Mouse (Mus musculus): ENCODE measurements at regions not wholly inside any gene's neighbourhood (a gene's known extent, or its start where the extent isn't known, plus 50 kb on each side); places are given as distances from the start of the nearest gene placed in this dataset.

- no peaks in the 10 kb centered on the region for H3K4me1 ChIP-seq
- no peaks in the 10 kb centered on the region for H3K36me3 ChIP-seq
- H3K9ac ChIP-seq: no peak overlapping the region
- H3K4me2 ChIP-seq: no peak overlapping the region
- no peak overlapping the region for H3K4me3 ChIP-seq
- no peaks in the 10 kb centered on the region for H3K27me3 ChIP-seq (replicated peaks)
- no peaks in the 10 kb centered on the region for H3K9me3 ChIP-seq (replicated peaks)
- H3K27ac ChIP-seq: no peak overlapping the region
- no peak for ATAC-seq
- WGBS (ENCODE audit: insufficient replicate concordance): 64% methylated on average over 10 of the region's 10 CpGs
Observed at GRCm38 (mm10) chr16:78067532-78068118, 233.7 kb upstream of the Cxadr start.

- H3K4me1 ChIP-seq: no peaks in the 10 kb centered on the region
- no peak overlapping the region for H3K9ac ChIP-seq
- H3K27me3 ChIP-seq (replicated peaks): no peaks in the 10 kb centered on the region
- H3K9me3 ChIP-seq (replicated peaks): no peaks in the 10 kb centered on the region; the same call in 1 of the 2 replicates
- no peak overlapping the region for H3K4me2 ChIP-seq
- no peak overlapping the region for H3K4me3 ChIP-seq
- 64% methylated on average over 6 of the region's 6 CpGs for WGBS (ENCODE audit: insufficient replicate concordance)
- no peak overlapping the region for H3K27ac ChIP-seq
- no peak for ATAC-seq
- H3K36me3 ChIP-seq: no peaks in the 10 kb centered on the region
Observed at GRCm38 (mm10) chr16:78060516-78060915, 240.8 kb upstream of the Cxadr start.

GRCm38 (mm10) chr16:78057549-78057948, 243.7 kb upstream of the Cxadr start:
- WGBS (ENCODE audit: insufficient replicate concordance): 67% methylated on average over 3 of the region's 3 CpGs

GRCm38 (mm10) chr16:78052133-78052532, 249.2 kb upstream of the Cxadr start:
- Histone ChIP-seq H3K27me3 (replicated peaks) (no peaks in the 10 kb centered on the region), H3K36me3 (no peaks in the 10 kb centered on the region), H3K9me3 (replicated peaks) (no peaks in the 10 kb centered on the region), H3K4me1 (no peaks in the 10 kb centered on the region), H3K4me2 (no peak overlapping the region), H3K9ac (no peak overlapping the region), H3K4me3 (no peak overlapping the region), H3K27ac (no peak overlapping the region)
- ATAC-seq: no peak
- WGBS (ENCODE audit: insufficient replicate concordance): 50% methylated on average over 7 of the region's 7 CpGs

More at GRCm38 (mm10) chr16:78057549-78057948, 243.7 kb upstream of the Cxadr start:
- Histone ChIP-seq H3K27me3 (replicated peaks) (no peaks in the 10 kb centered on the region), H3K4me2 (no peak overlapping the region), H3K4me3 (no peak overlapping the region), H3K4me1 (no peaks in the 10 kb centered on the region), H3K9me3 (replicated peaks) (no peaks in the 10 kb centered on the region; the same call in 1 of the 2 replicates), H3K9ac (no peak overlapping the region), H3K36me3 (no peaks in the 10 kb centered on the region), H3K27ac (no peak overlapping the region)
- ATAC-seq: no peak

GRCm38 (mm10) chr16:78040149-78040920, 261.0 kb upstream of the Cxadr start:
- no peak overlapping the region for H3K4me2 ChIP-seq
- H3K9me3 ChIP-seq (replicated peaks): no peaks in the 10 kb centered on the region
- H3K9ac ChIP-seq: no peak overlapping the region
- H3K4me1 ChIP-seq: no peaks in the 10 kb centered on the region
- H3K4me3 ChIP-seq: no peak overlapping the region
- WGBS (ENCODE audit: insufficient replicate concordance): 61% methylated on average over 4 of the region's 4 CpGs
- ATAC-seq: no peak
- no peaks in the 10 kb centered on the region for H3K27me3 ChIP-seq (replicated peaks)
- no peaks in the 10 kb centered on the region for H3K36me3 ChIP-seq
- H3K27ac ChIP-seq: no peak overlapping the region

GRCm38 (mm10) chr16:78019605-78020285, 281.5 kb upstream of the Cxadr start:
- H3K9ac ChIP-seq: no peak overlapping the region
- no peaks in the 10 kb centered on the region for H3K27me3 ChIP-seq (replicated peaks)
- 53% methylated on average over 8 of the region's 8 CpGs for WGBS (ENCODE audit: insufficient replicate concordance)
- ATAC-seq: no peak
- no peaks in the 10 kb centered on the region for H3K36me3 ChIP-seq
- H3K9me3 ChIP-seq (replicated peaks): no peaks in the 10 kb centered on the region
- H3K4me2 ChIP-seq: no peak overlapping the region
- H3K27ac ChIP-seq: no peak overlapping the region
- H3K4me1 ChIP-seq: no peaks in the 10 kb centered on the region
- H3K4me3 ChIP-seq: no peak overlapping the region

GRCm38 (mm10) chr16:78015401-78015800, 285.9 kb upstream of the Cxadr start:
- no peak overlapping the region for H3K4me3 ChIP-seq
- H3K4me2 ChIP-seq: no peak overlapping the region
- WGBS (ENCODE audit: insufficient replicate concordance): 56% methylated on average over 2 of the region's 2 CpGs
- no peak overlapping the region for H3K27ac ChIP-seq
- H3K27me3 ChIP-seq (replicated peaks): no peaks in the 10 kb centered on the region
- no peaks in the 10 kb centered on the region for H3K4me1 ChIP-seq
- ATAC-seq: no peak
- no peaks in the 10 kb centered on the region for H3K36me3 ChIP-seq
- H3K9me3 ChIP-seq (replicated peaks): no peaks in the 10 kb centered on the region
- no peak overlapping the region for H3K9ac ChIP-seq

- H3K27me3 ChIP-seq (replicated peaks): no peaks in the 10 kb centered on the region
- no peak overlapping the region for H3K27ac ChIP-seq
- H3K4me2 ChIP-seq: no peak overlapping the region
- WGBS (ENCODE audit: insufficient replicate concordance): 67% methylated on average over 5 of the region's 5 CpGs
- ATAC-seq: no peak
- H3K4me3 ChIP-seq: no peak overlapping the region
- no peaks in the 10 kb centered on the region for H3K9me3 ChIP-seq (replicated peaks)
- no peak overlapping the region for H3K9ac ChIP-seq
- H3K4me1 ChIP-seq: no peaks in the 10 kb centered on the region
- H3K36me3 ChIP-seq: no peaks in the 10 kb centered on the region
Observed at GRCm38 (mm10) chr16:78013049-78013819, 288.1 kb upstream of the Cxadr start.

GRCm38 (mm10) chr16:78004016-78004415, 297.3 kb upstream of the Cxadr start:
- Histone ChIP-seq H3K9ac (no peak overlapping the region), H3K4me1 (no peaks in the 10 kb centered on the region), H3K4me2 (no peak overlapping the region), H3K9me3 (replicated peaks) (no peaks in the 10 kb centered on the region), H3K36me3 (no peaks in the 10 kb centered on the region), H3K27ac (no peak overlapping the region), H3K27me3 (replicated peaks) (no peaks in the 10 kb centered on the region), H3K4me3 (no peak overlapping the region)
- ATAC-seq: no peak
- 58% methylated on average over 5 of the region's 5 CpGs for WGBS (ENCODE audit: insufficient replicate concordance)

- WGBS (ENCODE audit: insufficient replicate concordance): 65% methylated on average over 4 of the region's 4 CpGs
- Histone ChIP-seq H3K9ac (no peak overlapping the region), H3K4me2 (no peak overlapping the region), H3K4me1 (no peaks in the 10 kb centered on the region), H3K9me3 (replicated peaks) (0 out of 2 replicates have a peak, but pooled peaks cover 11% of the 10 kb centered on the region), H3K4me3 (no peak overlapping the region), H3K27ac (no peak overlapping the region), H3K36me3 (no peaks in the 10 kb centered on the region), H3K27me3 (replicated peaks) (no peaks in the 10 kb centered on the region)
- no peak for ATAC-seq
Observed at GRCm38 (mm10) chr16:77992986-77993385, 308.3 kb upstream of the Cxadr start.

- ATAC-seq: no peak
- WGBS (ENCODE audit: insufficient replicate concordance): 57% methylated on average over 4 of the region's 4 CpGs
- no peaks in the 10 kb centered on the region for H3K27me3 ChIP-seq (replicated peaks)
Observed at GRCm38 (mm10) chr16:77989791-77990325, 311.4 kb upstream of the Cxadr start.

More at GRCm38 (mm10) chr16:77989791-77990325, 311.4 kb upstream of the Cxadr start:
- H3K27ac ChIP-seq: no peak overlapping the region
- H3K9me3 ChIP-seq (replicated peaks): 0 out of 2 replicates have a peak, but pooled peaks cover 11% of the 10 kb centered on the region
- H3K4me2 ChIP-seq: no peak overlapping the region
- no peak overlapping the region for H3K4me3 ChIP-seq
- no peak overlapping the region for H3K9ac ChIP-seq
- no peaks in the 10 kb centered on the region for H3K36me3 ChIP-seq
- H3K4me1 ChIP-seq: no peaks in the 10 kb centered on the region
